Mouse (Mus musculus) hindbrain, embryonic 10.5 days (tissue): ENCODE results near the gene Spag8. TPM values are rescaled to one million over a fixed set of nuclear protein-coding genes. Genes with fewer than 3 reads are reported as not detected.

ENCODE experiments used
- DNase-seq: peaks from one replicate; pipeline ENCODE4 v3.0.0-alpha.2; 2017; ENCODE audit warnings: low spot score
- H3K27ac ChIP-seq: fragments of 300-500 bp; sonication (generic); 2 replicates; pipeline ENCODE4 v1.5.1; 2016; ENCODE audit warnings: mild to moderate bottlenecking, moderate library complexity
- H3K27me3 ChIP-seq: fragments of 300-500 bp; sonication (generic); 2 replicates; pipeline ENCODE4 v1.6.1; 2016; ENCODE audit warnings: mild to moderate bottlenecking; ENCODE audit not compliant: poor library complexity, insufficient read depth, severe bottlenecking
- H3K36me3 ChIP-seq: fragments of 300-500 bp; sonication (generic); 2 replicates; pipeline ENCODE4 v1.6.1; 2016; ENCODE audit warnings: mild to moderate bottlenecking, moderate library complexity
- H3K4me1 ChIP-seq: fragments of 300-500 bp; sonication (generic); replicated peaks from 2 replicates; pipeline ENCODE4 v1.6.1; 2016; ENCODE audit warnings: mild to moderate bottlenecking
- H3K4me3 ChIP-seq: fragments of 300-500 bp; sonication (generic); 2 replicates; pipeline ENCODE4 v1.5.1; 2016; ENCODE audit warnings: mild to moderate bottlenecking, moderate library complexity
- H3K9me3 ChIP-seq: fragments of 300-500 bp; sonication (generic); 2 replicates; pipeline ENCODE4 v1.6.1; 2016; ENCODE audit warnings: mild to moderate bottlenecking, moderate library complexity
- WGBS: fragments of 180-500 bp; shearing (Covaris S2); methylation state at CpG from one replicate; pipeline ENCODE4 v1.1.7; 2016; 5-methylcytosine and 5-hydroxymethylcytosine counted together
- polyA plus RNA-seq: library from polyadenylated mRNA; unstranded; fragments of >200 nt; fragmentation: Nextera tagmentation; extraction: Ambion mirVana; gene quantifications from 2 replicates; pipeline ENCODE4 v1.2.1, GENCODE M21; 2016

Spag8 gene
- polyA plus RNA-seq = 5.2 and 10.0 TPM in 2 replicates

DNA sequence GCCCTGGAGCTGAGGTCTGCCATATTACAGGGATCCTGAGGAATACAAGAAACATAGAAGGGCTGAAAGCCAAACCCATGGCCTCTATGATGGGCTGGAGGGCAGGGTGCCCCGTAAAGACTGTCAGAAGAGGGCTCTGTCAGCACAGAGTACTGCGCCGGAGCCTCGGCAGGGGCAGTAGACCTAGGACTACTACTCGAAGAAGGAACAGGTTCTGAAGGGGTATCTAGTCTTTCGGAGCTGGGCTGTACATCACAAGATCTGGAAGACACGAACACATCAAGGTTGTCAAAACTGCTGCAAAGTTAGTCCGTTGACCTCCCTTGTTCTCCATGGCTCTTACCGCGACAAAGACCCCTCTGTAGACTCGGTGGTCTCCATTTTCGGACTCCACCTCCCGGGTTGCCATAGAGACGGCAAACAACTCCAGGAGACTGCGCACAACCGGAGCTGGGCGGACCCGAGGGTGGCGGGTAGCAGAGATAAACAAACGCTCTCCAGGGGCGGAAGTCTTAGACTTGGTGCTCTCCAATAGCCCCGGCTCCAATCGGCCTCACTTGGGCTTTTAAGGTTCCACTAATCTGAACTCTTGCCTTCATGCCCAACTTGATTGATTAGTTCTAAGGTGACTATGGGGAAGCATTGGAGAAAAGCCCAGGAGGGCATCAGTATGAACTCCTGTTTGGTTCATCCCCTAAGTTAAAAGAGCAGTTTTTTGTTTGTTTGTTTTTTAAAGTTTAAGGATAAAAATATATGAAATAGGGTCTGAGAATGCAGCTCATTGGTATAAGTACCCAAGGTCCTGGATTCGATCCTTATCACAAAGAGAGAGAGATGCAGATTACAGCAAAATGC, at the start of gene Spag8:
Gene Spag8 (minus strand): TSS at position 434 of the 855 bp plus-strand sequence.
- Histone ChIP-seq H3K4me3 (peak within 1 kb of the TSS; percentile 41), H3K4me1 (peaks cover 41% of the 10 kb centered on the region), H3K27me3 (no peaks in the 10 kb centered on the region), H3K9me3 (peaks cover 8% of the 10 kb centered on the region), H3K36me3 (peaks cover 36% of the 10 kb centered on the region), H3K27ac (peak within 1 kb of the TSS; percentile 60)
- WGBS = 15% methylated on average over 24 of the region's 24 CpGs
- peak; percentile 76 for DNase-seq

GRCm38 (mm10) chr4:43700707-43701106, 47.3 kb upstream of the Spag8 start, which contains the start of gene Olfr70:
Olfr70 (minus strand) TSS chr4:43700807.
- Histone ChIP-seq H3K4me3 (no peak within 1 kb of the TSS), H3K9me3 (no peaks in the 10 kb centered on the region), H3K4me1 (peaks cover 3% of the 10 kb centered on the region; the same call in 1 of the 2 replicates), H3K27ac (no peak within 1 kb of the TSS), H3K36me3 (no peaks in the 10 kb centered on the region), H3K27me3 (no peaks in the 10 kb centered on the region)
- DNase-seq = no peak
- 90% methylated on average over 6 of the region's 6 CpGs for WGBS

DNA sequence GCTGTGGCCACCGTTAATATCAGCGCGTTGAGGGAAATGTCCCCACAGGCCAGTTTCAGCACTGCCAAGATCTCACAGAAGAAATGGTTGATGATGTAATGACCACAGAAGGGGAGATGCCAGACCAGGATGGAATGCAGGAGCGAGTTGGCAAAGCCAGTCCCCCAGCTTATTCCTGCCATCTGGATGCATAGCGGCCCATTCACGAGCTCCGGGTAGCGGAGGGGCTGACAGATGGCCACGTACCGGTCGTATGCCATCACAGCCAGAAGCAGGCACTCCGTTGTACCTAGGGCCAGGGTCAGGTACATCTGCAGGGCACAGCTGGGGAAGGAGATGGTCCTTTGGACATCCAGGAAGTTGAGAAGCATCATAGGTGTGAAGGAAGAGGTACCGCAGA, 43.2 kb upstream of the Spag8 start:
- no peak for DNase-seq
- H3K4me1 ChIP-seq = peaks cover 5% of the 10 kb centered on the region; the same call in 1 of the 2 replicates
- no peaks in the 10 kb centered on the region for H3K36me3 ChIP-seq
- no peak overlapping the region for H3K4me3 ChIP-seq
- H3K9me3 ChIP-seq = no peaks in the 10 kb centered on the region
- H3K27ac ChIP-seq = no peak overlapping the region
- WGBS = 93% methylated on average over 13 of the region's 13 CpGs
- no peaks in the 10 kb centered on the region for H3K27me3 ChIP-seq

DNA sequence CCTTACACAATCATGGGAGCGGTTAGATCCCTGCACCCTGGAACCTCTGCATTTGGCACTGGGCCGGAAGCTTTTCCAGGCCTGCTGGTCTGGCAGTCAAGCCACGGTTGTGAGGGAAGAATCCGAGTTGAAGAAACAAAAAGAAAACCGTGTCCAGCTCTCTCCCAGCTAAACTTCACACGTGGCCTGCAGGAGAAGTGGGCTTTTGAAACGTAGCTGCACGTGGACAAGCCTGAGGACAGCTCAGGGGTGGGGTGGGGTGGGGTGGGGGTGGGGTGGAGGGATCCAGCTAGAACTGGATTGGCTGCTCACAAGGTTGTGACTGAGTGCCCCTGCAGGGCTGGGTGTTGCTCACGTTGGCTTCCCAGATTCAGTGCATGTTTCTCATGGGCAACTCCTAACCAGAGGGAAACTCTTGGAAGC, 41.9 kb upstream of the Spag8 start:
- H3K4me1 ChIP-seq = peaks cover 5% of the 10 kb centered on the region; the same call in 1 of the 2 replicates
- 43% methylated on average over 9 of the region's 9 CpGs for WGBS
- no peaks in the 10 kb centered on the region for H3K9me3 ChIP-seq
- no peaks in the 10 kb centered on the region for H3K27me3 ChIP-seq
- H3K27ac ChIP-seq = no peak overlapping the region
- H3K36me3 ChIP-seq = peaks cover under 1% of the 10 kb centered on the region; the same call in 1 of the 2 replicates
- H3K4me3 ChIP-seq = no peak overlapping the region
- DNase-seq = no peak

DNA sequence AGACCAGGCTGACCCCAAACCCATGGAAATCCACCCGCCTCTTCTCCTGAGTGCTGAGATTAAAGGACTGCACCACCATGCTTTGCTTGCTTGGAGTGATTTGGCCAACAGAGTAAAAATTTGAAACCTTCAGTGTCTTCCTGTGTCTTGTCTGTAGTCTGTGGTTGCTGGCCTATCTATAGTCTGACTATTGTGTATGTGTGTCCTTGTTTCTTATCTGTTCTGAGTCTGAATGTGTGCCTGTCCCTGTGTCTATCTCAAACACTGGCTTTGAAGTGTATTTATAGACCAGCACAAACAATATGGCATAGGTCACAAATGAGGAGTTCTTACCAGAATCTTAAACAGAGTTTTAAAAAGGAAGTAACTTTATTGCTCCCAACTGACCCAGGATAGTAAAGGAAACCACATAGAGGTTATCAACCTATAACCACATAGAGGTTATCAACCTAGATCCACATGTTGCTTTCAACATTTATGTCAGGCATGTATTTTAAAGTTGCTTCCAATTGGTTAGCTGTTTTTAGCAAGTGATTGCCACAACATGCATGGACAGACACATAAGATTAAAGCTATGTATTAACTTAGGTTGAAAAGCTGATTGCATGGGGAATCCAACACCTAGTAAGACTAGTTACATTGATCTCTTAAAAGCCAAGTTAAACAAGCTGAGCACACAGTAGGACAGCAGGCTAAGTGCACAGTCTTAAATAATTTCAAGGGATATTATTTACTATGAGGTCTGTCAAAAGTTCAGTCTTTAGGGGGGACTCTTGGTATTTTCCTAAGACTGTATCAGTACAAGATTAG, 41.2 kb upstream of the Spag8 start:
- no peaks in the 10 kb centered on the region for H3K27me3 ChIP-seq
- 84% methylated on average over 1 of the region's 1 CpGs for whole genome bisulfite sequencing
- no peak overlapping the region for H3K27ac ChIP-seq
- H3K36me3 ChIP-seq = peaks cover 6% of the 10 kb centered on the region
- no peak for DNase-seq
- H3K4me3 ChIP-seq = no peak overlapping the region
- no peaks in the 10 kb centered on the region for H3K9me3 ChIP-seq
- peaks cover 5% of the 10 kb centered on the region; the same call in 1 of the 2 replicates for H3K4me1 ChIP-seq

DNA sequence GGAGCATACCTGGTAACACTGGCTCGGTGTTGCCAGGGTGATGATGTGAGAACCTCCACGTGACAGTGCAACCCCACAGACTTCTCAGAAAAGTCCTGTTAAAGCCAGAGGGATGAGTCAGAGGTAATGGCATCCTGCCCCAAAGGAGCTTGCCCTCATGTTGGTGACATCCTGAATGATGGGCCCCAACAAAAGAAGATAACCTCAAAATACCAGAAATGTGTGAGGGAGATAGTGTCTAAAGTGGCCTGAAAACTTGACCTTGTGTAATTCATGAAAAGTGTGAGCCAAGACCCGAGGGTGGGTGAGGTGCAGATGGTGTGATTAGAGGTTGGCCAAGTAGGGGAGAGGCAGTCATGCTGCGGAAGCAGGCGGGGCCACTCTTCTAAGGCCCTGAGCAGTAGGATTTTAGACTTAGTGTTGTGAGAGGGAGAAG, 40.4 kb upstream of the Spag8 start:
- WGBS = 83% methylated on average over 5 of the region's 5 CpGs
- Histone ChIP-seq H3K4me3 (no peak overlapping the region), H3K4me1 (peaks cover 5% of the 10 kb centered on the region; the same call in 1 of the 2 replicates), H3K9me3 (no peaks in the 10 kb centered on the region), H3K27ac (no peak overlapping the region), H3K27me3 (no peaks in the 10 kb centered on the region), H3K36me3 (peaks cover 14% of the 10 kb centered on the region)
- no peak for DNase-seq

DNA sequence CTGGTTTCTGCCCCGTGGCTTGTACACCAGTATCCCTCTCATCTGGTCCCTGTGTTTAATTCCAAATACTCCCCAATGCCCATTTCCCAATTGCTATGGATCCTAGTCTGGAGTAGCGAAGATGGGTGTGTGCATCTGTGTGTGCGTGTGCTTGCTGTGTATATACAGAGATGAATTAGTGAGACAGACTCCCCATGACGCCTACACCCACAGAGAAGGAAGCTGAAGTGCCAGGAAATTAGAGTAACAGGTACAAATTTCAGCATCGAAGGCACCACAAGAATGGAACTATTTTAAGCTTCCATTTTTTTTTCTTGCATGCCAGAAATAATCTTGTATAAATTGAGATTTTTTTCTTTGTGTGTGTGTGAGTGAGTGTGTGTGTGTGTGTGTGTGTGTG, 37.6 kb upstream of the Spag8 start:
- H3K9me3 ChIP-seq = no peaks in the 10 kb centered on the region
- no peak for DNase-seq
- WGBS = 83% methylated on average over 5 of the region's 5 CpGs

GRCm38 (mm10) chr4:43690021-43690420, 36.6 kb upstream of the Spag8 start:
- Histone ChIP-seq H3K27ac (no peak overlapping the region), H3K4me1 (no peaks in the 10 kb centered on the region), H3K36me3 (peaks cover 43% of the 10 kb centered on the region), H3K27me3 (no peaks in the 10 kb centered on the region), H3K4me3 (no peak overlapping the region), H3K9me3 (no peaks in the 10 kb centered on the region)
- 96% methylated on average over 17 of the region's 17 CpGs for whole genome bisulfite sequencing
- DNase-seq = no peak

More for the DNA sequence above, 37.6 kb upstream of the Spag8 start:
- H3K27ac ChIP-seq = no peak overlapping the region
- H3K4me3 ChIP-seq = no peak overlapping the region
- no peaks in the 10 kb centered on the region for H3K27me3 ChIP-seq
- H3K4me1 ChIP-seq = peaks cover 5% of the 10 kb centered on the region; the same call in 1 of the 2 replicates
- peaks cover 33% of the 10 kb centered on the region for H3K36me3 ChIP-seq

DNA sequence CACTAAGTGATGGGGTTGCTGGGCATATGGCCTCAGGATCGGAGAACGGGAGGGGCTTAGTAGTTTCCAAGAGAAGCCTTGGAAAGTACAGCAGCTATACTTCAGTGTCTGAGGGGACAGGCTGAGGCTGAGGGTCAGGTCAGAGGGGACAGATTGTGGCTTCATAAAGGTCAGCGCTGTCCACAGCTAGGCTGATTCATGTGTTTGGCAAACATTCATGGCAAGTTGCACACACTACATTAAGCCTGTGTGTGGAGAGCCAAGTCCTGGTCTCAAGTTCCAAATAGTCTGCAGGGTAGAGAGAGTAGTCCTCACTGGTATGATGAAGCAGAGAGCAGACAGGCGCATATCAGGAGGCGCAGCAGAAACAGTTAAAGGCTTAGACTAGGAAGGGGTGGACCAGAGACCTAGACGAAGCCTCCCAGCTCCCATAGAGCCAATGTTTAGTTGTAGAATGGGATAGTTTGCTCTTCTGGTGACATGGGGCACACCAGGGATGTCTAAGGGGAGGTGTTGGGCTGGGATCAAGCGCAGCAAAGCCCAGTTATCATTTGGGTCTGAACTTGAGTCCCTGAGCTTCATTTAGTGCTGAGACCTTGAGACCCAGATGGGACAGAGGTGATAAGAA, 26.1 kb upstream of the Spag8 start:
- DNase-seq = no peak
- Histone ChIP-seq H3K36me3 (peaks cover 62% of the 10 kb centered on the region), H3K4me3 (no peak overlapping the region), H3K27ac (no peak overlapping the region), H3K9me3 (no peaks in the 10 kb centered on the region), H3K27me3 (no peaks in the 10 kb centered on the region), H3K4me1 (0 out of 2 replicates have a peak, but pooled peaks cover under 1% of the 10 kb centered on the region)
- WGBS = 89% methylated on average over 7 of the region's 7 CpGs

- WGBS = 90% methylated on average over 6 of the region's 6 CpGs
- no peak overlapping the region for H3K27ac ChIP-seq
These were observed 25.1 kb upstream of the Spag8 start for GRCm38 (mm10) chr4:43678541-43678940.

GRCm38 (mm10) chr4:43675608-43676007, 22.2 kb upstream of the Spag8 start:
- H3K9me3 ChIP-seq = no peaks in the 10 kb centered on the region
- no peak overlapping the region for H3K4me3 ChIP-seq
- H3K27ac ChIP-seq = no peak overlapping the region
- WGBS = 82% methylated on average over 4 of the region's 4 CpGs
- no peak for DNase-seq
- peaks cover 28% of the 10 kb centered on the region for H3K4me1 ChIP-seq
- H3K36me3 ChIP-seq = peaks cover 46% of the 10 kb centered on the region
- peaks cover 8% of the 10 kb centered on the region; the same call in 1 of the 2 replicates for H3K27me3 ChIP-seq

More at GRCm38 (mm10) chr4:43678541-43678940, 25.1 kb upstream of the Spag8 start:
- H3K9me3 ChIP-seq = no peaks in the 10 kb centered on the region
- 0 out of 2 replicates have a peak, but pooled peaks cover 4% of the 10 kb centered on the region for H3K4me1 ChIP-seq
- no peak for DNase-seq
- H3K4me3 ChIP-seq = no peak overlapping the region
- H3K27me3 ChIP-seq = no peaks in the 10 kb centered on the region
- peaks cover 67% of the 10 kb centered on the region for H3K36me3 ChIP-seq

DNA sequence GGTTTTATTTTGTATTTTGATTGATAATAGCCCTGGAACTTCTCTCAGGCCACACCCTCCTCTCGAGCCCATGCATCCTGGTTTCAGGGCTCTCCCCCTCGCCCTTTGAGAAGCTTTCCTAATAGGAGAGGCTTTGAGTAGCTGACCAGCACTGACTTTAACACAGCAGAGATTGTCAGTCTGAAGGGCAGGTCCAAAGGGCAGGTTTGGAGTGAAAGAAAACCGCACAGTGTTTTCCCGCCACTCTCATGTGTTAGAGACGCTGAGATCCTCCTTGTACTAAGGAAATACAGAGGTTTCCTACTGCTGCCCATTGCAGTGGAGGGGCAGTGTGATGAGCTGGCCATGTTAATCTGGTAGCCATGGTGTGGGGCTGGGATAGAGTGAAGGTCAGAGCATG, 21.6 kb upstream of the Spag8 start:
- Histone ChIP-seq H3K36me3 (peaks cover 40% of the 10 kb centered on the region), H3K4me3 (no peak overlapping the region), H3K4me1 (peaks cover 34% of the 10 kb centered on the region), H3K27ac (no peak overlapping the region), H3K27me3 (peaks cover 14% of the 10 kb centered on the region; the same call in 1 of the 2 replicates), H3K9me3 (no peaks in the 10 kb centered on the region)
- no peak for DNase-seq
- WGBS = 68% methylated on average over 5 of the region's 5 CpGs
